Mouse (Mus musculus): ENCODE data around the gene Osgin1.

Gene Osgin1

DNA sequence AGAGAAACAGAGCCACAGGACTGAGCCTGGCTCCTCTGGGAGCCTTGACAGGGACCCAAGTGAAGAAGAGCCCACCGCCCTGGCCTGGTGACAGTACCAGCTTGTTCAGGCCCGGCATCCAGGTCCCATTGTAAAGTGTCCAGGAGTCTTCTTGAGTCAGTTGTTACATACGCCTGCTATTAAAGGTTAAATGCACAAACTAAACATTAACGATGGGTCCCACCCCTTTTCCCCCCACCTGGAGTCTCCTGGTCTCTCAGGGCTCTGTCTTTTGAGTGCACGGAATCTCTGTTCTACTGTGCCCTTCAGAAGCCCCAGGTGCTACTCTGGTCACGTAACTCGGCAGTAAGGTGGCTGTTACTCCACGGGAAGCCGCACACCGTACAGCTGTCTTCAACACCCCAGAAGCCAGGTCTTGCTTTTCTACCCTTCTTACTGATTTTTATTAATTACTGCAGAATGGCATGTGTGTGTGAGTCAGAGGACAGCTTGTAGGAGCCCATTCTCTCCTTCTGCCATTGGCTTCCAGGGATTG lies 9.7 kb upstream of the Osgin1 start:
- DNase-seq (ENCODE audit: low read depth) = no peak

DNA sequence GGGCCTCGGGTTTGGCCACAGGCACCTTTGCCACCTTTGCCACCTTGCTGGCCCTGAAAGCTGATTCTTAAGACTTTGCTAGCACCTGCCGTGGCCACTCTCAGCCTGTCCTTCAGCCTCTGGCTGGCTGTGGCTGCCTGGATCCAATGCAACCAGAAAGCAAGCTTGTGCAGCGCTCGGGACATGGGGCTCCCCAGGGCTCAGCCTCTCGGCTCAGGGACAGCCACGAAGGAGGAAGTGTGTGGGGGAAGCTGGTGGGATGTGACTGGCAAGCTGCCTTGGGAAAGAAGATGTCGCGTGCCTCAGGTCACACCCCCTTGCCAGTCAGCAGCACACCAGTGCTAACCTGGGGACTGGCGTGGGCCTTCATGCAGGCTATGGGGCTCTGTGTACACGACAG lies 9.2 kb upstream of the Osgin1 start:
- no peak for DNase-seq (ENCODE audit: low read depth)

DNA sequence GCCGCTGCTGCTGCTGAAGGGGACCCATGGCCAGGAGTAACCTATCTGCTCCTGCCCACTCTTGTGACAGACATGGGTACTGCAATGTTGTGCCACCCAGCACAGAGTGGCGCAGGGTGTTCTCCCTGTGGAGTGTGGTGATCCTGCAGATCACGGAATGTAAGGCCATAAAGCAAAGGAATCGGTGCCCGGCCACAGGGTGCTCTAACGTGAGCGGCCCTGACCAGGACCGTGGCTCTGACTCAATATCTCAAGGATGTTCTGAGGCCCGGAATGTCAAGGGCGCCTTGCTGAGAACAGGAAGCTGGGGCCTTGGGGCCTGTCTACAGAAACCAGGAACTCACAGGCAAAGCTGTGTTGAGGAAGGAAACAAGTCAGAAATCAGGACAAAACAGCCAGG lies 8.4 kb upstream of the Osgin1 start:
- no peak for DNase-seq (ENCODE audit: low read depth)

DNA sequence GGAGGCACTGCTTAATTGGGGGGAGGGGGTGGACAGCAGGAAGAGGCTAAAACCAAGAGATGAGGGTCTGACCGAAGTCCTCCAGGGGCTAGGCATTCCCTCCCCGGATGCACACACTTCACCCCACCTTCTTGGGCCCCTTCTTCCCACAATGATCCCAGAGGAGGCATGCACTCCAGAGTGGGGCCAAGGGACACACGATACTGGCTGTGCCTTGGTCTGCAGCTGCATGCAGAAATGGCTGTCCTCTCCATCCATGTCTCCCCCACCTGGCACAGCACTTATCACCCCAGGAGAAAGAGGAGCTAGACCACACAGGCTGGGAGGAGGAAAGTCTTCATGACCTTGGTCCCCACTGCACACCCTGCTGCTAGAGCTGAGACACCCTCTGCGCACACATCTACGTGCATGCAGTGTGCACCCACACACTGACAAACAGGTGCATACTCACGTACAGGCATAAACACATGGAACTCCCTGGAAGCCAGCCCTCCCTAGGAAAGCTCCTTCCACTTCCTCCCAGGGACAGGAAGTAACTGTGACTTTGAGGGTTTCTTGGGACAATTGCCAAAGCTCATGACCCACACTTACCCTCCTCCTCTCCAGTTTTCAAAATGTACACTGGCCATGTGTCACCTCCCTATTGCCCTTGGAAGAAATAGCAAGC lies 7.7 kb upstream of the Osgin1 start:
- no peak for DNase-seq (ENCODE audit: low read depth)

DNA sequence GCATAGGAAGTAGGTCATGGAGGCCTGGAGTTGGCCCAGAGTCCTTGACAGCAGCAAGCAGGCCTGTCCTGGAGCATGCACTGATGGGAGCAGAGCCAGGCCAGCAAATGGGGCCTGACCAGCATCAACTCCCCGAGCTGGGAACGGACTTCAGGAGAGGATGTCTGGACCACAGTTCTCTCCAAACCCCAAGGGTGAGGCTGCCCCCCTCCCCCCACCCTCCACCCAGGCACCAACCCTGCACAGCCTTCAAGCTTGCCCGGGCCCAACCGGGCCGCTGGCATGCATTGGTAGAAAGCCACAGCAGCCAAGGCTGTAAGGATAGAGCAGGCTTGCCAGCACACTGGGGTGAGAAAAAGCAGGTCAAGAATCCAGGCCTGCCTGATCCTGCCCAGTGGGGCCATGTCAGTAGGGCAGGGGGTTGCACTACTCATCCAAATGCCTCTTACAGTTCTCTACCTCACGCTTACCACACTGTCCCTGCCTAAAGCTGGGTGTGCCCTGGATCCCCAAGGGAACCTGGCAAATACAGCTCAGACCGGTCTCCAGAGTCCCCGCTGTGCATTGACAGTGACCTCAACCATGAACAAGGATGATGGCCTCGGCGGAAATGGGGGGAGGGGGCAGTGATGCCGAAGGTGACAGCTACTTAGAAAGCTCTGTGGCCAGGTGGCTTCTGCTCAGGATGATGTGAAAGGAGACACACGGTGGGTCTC lies 6.1 kb upstream of the Osgin1 start:
- DNase-seq (ENCODE audit: low read depth) = no peak

DNA sequence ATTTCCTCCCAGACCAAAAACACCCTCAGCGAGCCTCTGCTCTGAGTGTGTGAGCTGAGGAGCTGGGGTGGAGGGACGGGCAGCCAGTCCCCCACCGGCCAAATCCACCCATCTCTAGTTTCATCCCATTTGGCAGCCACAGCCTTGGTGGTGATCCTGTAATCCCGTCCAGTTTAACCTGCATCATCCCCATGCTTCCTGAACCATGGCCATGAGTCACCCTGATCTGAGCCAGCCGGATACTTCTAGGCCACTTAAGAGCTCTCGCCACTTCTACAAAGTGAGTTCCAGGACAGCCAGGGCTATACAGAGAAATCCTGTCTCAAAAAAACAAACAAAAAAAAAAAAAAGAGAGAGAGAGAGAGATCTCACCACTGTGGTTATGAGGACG lies 5.6 kb upstream of the Osgin1 start:
- DNase-seq (ENCODE audit: low read depth) = no peak

DNA sequence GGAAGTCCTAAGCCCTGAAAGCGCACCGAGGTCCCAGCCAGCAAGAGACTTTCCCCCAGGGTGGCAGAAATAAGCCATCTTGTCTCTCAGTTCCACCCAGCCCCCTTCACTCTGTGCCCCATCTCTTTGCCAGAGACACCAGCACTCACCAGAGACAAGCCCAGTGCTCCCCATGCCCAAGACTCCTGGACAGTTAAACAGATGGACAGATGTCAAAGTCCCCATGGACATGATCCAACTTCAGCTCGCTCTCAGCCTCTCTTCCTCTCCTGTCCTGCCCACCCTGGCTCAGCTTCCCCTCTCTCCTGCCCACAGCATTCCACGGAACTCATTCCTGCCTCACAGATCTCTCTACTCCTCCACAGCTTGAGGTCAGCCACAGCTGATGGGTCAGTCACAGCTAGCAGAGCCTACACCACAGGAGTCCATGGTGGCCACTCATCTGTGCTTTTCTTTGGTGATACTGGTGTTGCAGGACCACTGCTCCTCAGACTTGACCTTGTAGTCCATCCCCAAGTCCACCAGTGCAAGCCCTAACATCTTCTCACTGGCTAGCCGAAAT lies 5.1 kb upstream of the Osgin1 start:
- no peak for DNase-seq (ENCODE audit: low read depth)

DNA sequence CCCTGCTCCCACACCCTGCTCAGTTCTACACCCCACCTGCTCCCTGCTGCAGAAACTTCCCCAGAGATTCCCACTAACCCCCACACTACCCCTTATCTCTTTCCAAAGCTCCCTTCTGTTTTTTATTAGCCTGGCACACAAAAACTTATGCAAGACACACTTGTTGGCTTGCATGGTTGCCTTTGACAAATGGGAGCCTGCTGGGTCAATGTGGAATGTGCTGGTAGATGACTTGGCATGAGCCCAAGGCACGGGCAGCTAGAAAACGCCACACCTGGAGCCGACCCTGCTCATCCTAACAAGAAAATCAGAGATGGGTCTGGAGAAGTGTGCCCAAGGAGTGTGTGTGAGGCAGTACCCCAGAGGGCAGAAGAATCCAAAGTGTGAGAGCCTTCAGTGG lies 4.4 kb upstream of the Osgin1 start:
- DNase-seq (ENCODE audit: low read depth) = no peak

DNA sequence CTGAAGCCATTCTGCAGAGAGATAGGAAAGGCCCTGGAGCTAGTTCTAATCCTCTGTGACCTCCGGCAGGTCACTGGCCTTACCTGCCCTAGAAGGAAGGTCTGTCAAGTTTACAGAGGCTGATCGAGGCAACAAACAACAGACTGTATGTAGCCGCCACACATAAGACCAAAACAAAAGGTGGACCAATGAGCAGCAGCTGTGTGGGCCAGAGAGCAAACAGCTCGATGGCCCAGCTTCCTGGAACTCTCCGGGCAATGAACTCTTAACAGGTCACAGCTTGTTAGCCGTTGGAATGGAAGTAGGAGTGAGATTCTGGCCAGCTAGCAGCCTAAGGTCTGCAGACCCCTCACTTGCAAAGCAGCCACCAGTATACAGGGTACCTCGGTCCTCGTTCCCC lies 3.7 kb upstream of the Osgin1 start:
- DNase-seq (ENCODE audit: low read depth) = no peak

DNA sequence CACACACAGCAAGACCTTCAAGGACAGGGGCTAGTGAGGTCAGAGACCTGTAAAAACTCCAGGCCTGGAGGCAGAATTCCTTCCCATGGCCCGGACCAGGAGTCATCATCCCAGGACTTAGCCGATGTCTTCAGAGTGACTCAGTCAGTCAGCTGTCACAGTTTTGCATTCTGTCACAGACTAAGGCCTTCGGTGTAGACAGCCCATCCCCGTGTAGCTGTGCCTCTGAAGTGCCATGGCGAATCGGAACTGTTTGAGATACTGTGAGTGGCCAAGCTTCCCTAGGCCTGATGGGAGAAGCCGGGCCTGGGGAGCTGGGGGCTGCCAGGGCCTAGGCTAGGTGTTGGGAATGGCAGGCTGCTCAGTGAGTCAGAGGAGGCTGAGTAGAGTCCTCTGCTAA lies 3.2 kb upstream of the Osgin1 start:
- DNase-seq (ENCODE audit: low read depth) = no peak

DNA sequence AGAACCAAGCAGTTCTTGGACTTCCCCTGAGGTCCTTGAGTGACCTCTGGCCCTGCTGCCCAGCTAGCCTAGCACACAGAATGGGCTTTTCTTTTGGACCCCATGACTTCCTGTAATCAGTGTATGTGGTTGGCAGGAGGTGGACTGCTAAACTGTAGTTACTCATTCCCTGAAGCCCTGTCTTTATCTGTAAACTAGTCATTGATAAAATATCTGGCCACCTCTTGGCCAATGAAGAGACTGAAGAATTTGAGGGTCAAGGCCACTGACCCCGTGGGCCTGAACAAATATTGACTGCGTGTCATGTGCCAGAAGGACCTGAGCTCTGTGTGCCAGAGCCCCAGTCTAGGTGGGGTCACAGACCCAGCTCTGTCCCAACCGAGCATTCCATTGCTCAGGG lies 1.6 kb upstream of the Osgin1 start:
- no peak for DNase-seq (ENCODE audit: low read depth)

DNA sequence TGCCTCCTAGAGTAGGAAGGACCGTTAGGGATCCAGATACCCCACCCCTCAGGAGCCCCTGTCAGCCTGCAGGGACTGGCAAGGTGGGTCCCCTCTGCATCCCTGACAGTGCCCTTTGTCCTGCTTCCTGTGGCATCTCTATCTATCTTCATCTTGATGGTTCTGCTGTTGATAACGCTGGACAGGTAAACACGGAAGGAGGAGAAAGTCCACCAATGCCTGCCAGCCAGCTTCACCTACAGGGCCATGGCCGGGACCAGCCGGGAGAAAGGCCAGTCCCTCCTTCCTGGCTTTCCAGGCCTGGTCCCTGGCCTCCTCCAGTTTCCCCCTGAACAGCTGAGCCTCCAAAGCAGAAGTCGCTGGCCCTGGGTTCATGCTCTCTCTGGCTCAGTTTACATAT lies 645 bp downstream of the Osgin1 start:
- no peak for DNase-seq (ENCODE audit: low read depth)

DNA sequence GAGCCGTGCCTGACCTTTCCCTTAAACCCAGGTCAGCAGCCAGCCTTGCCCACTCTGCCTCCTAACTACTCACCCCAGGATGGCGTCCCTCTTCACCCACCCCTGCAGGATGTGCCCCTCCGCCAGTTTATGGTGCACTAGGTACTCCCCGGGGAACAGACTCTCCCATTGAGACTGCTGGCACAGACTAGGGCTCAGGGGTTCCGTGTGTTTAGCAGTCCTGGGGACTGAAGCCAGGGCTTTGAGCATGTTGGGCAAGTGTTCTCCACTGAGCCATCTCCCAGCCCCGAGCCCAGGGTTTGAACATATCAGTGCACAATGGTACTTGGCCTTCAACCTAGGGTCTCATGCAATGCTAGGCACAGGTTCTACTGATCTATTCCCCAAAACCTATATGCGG lies 1.6 kb downstream of the Osgin1 start:
- no peak for DNase-seq (ENCODE audit: low read depth)

DNA sequence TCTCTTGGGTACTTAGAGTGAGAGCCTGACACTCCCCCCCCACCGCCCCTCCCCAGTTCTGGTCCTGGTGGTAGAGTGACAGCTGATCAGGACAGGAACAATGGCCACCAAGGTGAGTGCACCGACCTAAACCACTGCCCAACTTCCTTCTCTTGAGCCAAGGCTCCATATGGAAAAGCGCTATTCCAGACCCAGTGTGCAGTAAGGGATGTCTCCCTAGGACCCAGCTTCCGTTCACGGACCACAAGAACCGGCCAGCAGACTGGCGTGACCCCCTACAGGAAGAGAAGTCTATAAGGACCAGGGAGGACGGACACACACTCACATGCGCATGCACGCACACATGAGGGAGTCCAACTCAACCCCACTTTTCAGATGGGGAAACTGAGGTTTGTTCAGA lies 2.4 kb downstream of the Osgin1 start:
- DNase-seq (ENCODE audit: low read depth) = no peak

DNA sequence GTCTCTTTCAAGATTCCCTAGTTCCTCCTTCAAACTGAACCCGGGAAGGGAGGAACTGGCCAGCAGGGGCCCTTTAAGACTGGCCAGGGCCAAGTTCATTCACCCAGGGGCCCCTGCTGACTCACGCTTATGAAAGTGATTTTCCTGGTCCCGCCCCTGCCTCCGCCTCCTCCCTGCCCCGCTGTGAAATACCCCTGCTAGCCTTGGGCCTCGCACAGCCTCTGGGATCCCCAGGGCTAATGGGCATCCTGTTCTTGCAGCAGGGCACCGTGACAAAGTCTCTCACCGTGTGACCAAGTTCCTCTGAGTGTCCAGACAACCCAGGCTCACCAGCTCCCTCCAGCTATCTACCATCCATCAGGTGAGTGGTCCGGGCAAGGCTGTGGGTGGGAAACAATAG lies 3.0 kb downstream of the Osgin1 start:
- DNase-seq (ENCODE audit: low read depth) = peak; percentile 60

DNA sequence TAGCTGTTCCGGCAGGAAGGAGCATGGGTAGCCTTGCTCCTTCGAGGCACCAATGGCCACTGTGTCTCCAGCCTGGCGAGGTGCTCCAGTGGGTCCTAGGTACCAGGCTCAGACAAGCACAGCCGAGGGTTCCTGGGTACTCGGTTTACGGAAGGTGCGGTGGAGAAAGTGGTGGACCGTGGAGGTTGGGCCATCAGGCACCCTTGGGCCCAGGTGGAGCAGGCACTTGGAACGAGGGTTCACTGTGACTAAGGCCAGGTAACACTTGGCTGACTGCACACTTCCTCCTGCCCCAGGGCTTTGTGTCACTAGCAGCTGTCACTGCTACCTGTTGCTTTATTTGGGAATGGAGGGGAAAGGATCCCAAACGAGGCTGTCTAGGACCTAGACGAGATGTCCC lies 3.6 kb downstream of the Osgin1 start:
- DNase-seq (ENCODE audit: low read depth) = no peak

DNA sequence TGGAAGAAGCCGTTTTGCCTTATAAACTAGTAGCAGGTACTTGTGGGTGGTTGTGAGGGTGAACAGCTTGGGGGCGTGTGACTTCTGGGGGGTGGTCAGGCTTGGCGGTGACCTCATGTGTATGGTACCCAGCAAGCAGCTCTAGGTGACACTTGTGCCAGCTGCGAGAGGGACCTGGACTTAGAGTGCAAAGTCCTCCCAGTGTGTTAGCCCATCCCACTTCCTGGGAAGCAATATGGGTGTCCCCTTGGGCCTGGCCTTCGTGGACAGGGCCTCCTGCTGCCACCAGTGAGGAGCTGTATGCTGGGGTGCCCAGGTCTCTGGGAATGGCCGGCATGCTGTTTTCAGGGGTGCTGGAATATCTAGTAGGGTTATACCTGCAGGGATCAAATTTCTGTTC lies 5.0 kb downstream of the Osgin1 start:
- no peak for DNase-seq (ENCODE audit: low read depth)

DNA sequence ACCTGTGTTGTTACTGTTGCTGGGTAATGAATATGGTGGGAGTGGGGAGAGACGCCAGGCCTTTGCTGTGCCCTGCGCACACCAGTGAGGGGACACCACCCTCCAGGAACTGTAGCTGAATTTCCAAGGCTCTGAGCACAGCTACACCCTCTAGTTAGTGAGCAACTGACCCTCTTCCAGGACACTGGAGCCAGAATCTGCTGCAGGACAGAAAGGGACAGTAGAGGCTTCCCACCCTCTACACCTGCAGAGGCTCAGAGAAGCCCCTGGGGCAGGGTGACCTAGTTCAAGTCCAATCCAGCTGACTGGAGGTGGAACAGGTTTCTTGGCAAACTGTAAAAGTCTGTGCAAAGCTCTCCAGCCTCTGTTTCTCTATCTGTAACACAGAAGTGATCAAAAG lies 5.5 kb downstream of the Osgin1 start:
- no peak for DNase-seq (ENCODE audit: low read depth)

DNA sequence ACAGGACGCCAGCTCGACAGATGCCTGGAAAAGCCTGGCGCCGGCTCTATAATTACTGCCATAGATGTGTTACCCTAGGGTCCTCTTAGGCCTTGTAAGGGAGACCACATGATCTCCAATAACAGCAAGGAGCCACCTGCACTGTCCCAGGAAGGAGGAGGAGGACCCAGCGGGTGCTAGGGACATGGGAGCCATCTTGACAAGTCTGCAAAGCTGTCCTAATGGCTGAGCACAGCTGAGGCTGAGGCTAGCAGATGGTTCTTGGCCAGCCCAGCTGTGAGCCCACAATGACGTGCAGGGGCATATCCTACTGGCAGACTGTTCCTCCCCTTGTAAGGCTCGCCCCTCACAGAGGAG lies 5.9 kb downstream of the Osgin1 start:
- DNase-seq (ENCODE audit: low read depth) = no peak

DNA sequence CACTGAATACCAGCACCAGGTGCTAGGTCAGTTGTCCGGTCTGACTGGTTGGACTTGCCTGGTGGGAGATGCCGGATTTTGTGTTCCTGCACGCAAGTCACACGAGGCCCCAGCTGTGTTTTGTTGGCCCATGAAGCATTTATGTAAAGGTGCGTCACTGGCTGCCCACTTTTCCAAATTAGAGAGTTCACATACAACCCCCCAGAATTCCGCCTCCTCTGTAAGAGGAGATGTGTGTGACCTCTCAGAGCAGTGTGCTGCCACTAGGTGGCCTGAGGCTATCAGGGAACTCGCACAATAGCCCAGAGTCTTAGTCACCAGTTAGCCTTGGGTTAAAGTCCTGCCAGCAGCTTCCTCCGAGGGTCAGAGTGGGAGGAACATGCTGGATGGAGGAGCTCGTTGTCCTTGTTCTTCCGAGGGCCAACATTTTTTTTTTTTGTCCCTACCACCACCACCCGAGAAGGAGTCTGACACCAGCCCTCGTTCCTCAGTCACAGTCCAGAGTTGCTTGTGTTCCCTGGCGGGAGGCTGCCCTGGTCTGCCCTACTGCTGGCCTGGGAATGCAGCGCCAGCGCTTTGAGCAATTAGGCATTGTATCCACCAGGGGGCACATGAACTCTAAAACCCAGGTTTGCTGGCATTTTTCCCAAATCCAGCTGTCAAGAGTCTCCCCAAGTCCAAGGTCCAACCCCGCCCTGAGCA lies 6.5 kb downstream of the Osgin1 start:
- DNase-seq (ENCODE audit: low read depth) = no peak

DNA sequence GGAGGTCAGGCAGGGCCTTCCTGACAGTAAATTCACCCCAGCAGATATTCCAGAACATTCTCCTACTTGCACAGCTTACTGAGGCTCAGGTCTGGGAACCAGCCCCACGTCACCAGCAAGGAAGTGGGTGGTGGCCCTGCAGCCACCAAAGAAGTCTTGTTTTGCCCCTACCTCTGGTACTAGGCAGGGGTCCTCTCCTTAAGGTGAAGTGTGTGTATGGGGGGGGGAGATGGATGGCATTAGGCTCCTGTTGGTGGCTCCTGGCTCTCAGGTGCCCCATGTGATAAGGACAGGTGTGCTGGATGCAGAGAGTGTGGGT lies 7.0 kb downstream of the Osgin1 start:
- no peak for DNase-seq (ENCODE audit: low read depth)

DNA sequence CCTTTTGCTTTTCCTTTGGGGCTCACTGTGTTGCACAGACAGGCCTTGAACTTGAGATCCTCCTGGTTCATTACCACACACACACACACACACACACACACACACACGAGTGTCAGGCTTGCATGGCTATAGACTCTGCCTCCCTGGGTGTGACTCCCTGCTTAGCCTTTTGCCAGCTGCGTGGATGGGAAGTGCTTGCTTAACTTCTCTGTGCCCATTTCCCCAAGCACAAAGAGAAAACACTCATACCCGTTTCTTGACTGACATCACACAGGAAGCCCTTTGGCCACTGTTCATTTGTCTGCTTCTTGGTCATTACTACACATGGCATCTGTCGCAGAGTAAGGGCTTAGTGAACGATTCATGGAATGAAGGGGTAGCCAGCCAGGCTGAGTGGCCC lies 8.1 kb downstream of the Osgin1 start:
- no peak for DNase-seq (ENCODE audit: low read depth)

DNA sequence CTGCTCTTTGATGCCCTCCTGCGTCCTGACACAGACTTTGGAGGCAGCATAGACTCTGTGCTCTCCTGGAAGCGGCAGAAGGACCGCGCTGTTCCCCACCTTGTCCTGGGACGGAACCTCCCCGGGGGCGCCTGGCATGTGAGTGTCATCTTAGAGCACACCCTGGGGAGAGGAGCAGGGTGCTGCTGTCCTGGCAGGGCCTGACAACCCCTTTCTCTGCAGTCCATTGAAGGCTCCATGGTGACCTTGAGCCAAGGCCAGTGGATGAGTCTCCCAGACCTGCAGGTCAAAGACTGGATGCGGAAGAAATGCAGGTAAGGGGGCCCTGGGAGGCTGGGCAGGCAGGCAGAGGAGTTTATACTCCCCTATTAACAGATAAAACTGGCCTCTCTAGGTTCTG lies 9.0 kb downstream of the Osgin1 start:
- no peak for DNase-seq (ENCODE audit: low read depth)

Data from c-Kit-positive CD71-negative TER-119-negative erythroid progenitor cells, embryonic 14.5 days (primary cell).